Mouse (Mus musculus): Measurements from ENCODE around the gene Wdfy2.
"Not testable (repeated sequence)": the region's sequence is repeated elsewhere in the genome, so short reads cannot be mapped to it uniquely, and the experiment has no call there.

Wdfy2 gene

DNA sequence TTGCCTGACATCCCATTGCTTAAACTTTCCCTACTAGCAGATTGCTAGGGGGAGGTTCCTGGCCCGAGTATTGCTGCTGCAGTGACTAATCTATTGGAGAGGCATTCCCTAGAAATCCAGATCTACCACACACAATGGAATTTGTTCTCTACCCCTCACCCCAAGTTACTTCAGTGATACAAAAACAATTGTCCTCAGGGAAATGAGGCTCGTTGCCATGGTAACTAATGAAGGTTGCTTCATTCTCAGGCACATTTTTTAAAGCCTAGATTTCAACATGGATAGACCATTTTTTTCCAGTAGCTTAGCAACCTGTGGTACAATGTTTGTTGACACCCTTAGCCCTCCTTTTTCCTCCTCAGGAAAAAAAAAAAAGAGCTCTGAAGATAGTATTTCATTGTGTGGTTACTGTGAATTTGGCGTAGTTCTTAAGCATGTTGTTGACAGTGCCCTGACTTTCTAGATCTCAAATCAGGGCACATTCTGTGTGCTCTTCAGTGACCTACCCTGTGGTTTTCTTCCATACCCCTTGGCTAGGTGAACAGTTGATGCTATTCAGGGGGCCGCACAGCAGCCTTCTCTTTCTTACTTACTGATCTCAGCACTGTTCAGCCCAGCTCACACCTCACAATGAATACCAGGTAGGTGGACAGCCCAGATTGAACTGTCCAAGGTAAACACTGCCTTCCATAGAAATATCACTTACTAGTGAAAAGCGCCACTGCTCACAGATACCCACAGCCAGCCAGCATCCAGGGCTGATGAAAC, 42.8 kb downstream of the Wdfy2 start:
- DNase-seq, result no peak

GRCm38 (mm10) chr14:62882061-62882614, 44.7 kb downstream of the Wdfy2 start:
- DNase-seq, result no peak

GRCm38 (mm10) chr14:62883551-62883950, 46.1 kb downstream of the Wdfy2 start:
- DNase-seq, result no peak

DNA sequence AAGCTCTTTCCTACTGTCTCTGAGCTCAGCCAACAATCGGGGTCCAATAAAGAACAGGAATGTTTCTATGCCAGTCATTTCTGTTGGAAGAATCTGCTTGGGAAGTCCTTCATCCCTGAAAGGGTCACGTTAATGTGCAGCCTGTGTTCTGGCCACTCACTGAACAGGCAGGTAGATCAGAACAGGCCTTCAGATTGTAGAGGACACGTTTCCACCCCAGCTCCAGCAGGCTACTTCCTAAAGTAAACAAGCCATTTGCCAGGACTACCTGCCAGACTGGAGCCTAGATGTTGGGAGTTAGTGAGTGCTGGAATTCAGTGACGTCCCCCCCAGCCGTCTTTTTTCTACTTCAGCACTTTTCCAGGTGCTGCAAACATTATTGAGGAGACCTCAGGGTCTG, 46.7 kb downstream of the Wdfy2 start:
- no peak for DNase-seq

GRCm38 (mm10) chr14:62884639-62885038, 47.2 kb downstream of the Wdfy2 start:
- no peak for DNase-seq

GRCm38 (mm10) chr14:62885146-62885545, 47.7 kb downstream of the Wdfy2 start:
- no peak for DNase-seq

DNA sequence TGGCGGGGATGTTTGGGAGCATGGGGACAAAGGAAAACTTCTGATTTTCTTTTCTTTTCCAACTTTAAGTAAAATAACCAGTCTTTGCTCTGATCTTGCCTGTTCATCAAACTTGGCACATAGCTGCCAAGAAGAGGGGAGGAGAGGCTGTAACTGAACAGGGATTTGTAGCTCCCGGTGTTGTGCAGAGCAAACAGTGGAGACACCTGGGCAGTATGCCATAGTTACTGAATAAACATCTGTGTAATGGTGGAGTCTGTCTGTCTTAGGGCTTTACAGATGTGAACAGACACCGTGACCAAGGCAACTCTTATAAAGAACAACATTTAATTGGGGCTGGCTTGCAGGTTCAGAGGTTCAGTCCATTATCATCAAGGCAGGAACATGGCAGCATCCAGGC, 53.9 kb downstream of the Wdfy2 start:
- DNase-seq, result no peak

- DNase-seq, result peak; percentile 82 to 87
These were observed 55.5 kb downstream of the Wdfy2 start for GRCm38 (mm10) chr14:62892771-62893641.

DNA sequence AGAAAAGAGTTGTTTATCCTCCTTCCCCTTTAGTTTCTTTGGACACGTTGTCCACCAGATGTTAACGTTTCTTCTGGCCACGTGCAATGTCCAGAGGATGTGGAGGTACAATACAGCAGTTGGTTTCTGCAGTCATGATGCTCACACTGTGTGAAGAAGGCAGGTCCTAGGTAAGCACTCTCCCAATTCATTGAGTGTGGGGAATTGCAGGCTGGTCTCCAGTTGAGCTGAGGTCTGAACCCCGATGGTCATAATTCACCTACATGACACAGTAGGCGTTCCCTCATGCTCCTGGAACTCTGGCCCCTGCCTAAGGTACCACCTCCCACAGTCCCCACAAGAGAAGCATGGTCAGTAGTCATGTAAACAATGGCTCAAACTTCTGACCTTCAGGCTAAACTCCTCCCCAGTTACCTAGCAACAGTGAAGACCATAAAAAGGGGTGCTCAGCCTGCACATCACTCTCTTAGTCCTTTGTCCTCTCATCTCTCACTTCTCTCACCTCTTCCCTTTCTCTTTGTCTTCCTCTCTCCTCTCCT, 56.2 kb downstream of the Wdfy2 start:
- not testable (repeated sequence) for DNase-seq

GRCm38 (mm10) chr14:62894924-62895840, 57.7 kb downstream of the Wdfy2 start:
- peak; percentile 73 for DNase-seq

DNA sequence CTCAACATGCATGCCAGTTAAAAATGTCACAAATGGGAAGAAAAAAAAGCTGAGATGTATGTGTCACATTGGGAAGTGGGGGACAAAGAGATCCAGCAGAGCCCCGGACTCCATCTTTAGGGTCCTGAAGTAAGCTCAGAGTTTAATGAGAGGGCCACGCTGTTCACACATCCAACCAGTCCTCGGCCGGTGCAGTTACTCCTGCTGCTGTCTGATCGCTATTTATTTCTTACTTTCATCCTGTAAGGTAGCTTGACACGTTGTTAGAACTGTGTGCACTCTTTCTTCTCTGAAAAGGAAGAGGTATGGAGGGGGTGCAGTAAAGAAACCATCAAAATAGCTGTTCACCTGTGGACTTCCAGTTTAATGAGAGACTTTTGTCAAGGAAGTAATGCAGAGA, 60.6 kb downstream of the Wdfy2 start:
- no peak for DNase-seq

GRCm38 (mm10) chr14:62907888-62908287, 70.4 kb downstream of the Wdfy2 start:
- no peak for DNase-seq

- DNase-seq, result no peak
These were observed 71.1 kb downstream of the Wdfy2 start for GRCm38 (mm10) chr14:62908550-62908949.

DNA sequence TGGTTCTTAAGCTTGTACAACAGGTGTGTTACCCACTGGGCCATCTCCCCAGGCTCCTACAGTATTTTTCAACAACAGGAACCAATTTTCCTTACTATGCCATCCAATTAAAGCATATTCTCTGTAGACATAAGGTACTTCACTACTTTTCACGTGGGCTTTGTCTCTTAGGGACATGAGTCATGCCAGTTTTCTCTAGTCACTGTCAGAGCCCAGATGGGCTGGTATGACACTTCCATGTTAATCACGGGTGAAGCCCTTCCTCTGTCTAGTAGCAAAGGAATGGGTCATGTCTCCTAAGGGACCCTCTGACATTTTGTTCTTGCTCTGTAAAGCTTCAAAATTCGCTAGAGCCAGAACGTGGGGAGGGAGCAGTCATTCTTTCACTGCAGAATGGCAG, 73.4 kb downstream of the Wdfy2 start:
- no peak for DNase-seq

- DNase-seq, result no peak
These were observed 77.7 kb downstream of the Wdfy2 start for GRCm38 (mm10) chr14:62915146-62915685.

GRCm38 (mm10) chr14:62916488-62917034, 79.1 kb downstream of the Wdfy2 start:
- no peak for DNase-seq

DNA sequence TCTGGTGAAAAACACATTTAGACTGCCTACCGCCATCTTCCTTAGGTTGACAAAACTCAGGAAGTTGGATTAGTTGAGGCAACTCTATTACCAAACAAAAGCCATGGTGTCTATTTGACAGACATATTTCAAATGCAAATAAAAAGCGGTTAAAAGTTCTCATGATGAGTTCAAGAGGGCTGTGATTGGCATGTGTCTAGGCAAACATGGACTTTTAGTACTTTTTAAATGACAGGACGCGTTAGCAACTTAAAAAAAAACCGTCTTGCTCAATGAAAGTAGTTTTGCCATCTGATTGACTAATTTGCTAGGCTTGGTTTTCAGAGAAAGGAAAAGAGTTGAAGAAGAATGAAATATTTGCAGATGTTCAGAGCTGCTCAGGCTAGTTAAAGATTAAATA, 83.9 kb downstream of the Wdfy2 start:
- DNase-seq, result no peak

DNA sequence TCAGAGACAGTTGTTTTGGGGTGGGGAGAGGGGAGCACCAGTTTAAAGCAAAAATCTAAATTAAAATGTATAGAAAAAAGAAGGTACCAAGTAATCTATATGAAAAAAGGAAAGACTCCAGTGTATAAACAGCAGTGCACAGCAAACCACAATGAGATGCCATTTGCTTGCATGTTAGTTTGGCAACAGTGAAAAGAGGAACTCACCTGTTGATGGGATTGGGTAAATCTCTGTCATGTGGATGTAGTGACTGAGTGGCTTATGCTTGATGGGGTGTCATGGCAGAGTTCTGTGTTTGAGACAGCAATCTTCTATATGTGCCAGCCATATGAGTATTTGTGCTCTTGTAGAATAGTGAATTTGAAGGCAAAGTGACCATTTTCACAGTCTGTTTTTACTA, 85.2 kb downstream of the Wdfy2 start:
- DNase-seq, result no peak

DNA sequence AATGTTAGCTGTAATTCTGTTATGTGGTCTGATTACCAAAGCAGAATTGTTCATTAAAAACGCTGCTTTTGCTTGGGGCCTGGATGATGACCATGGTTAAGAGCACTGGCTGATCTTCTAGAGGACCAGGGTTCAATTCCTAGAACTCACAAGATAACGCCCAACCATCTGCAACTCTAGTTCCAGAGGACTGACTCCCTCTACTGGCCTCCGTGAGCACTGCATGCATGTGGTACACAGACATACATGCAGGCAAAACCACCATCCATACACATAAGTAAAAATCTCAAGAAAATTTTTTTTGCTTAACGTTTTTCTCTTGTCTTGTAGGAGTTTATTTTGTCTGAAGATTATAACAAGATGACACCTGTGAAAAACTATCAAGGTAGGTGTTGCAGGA, 87.3 kb downstream of the Wdfy2 start:
- no peak for DNase-seq

- no peak for DNase-seq
These were observed 90.6 kb downstream of the Wdfy2 start for GRCm38 (mm10) chr14:62928101-62928541.

- no peak for DNase-seq
These were observed 97.9 kb downstream of the Wdfy2 start for GRCm38 (mm10) chr14:62935361-62935760.

All from cerebellum, postnatal 36 days (tissue).